Mouse (Mus musculus) heart, postnatal 14 days (tissue): ENCODE results near the gene Ipp. TPM values are rescaled to one million over a fixed set of nuclear protein-coding genes. Genes with fewer than 3 reads are reported as not detected.

Experiments used
- DNase-seq, 2 experiments: peaks; one replicate each; pipeline ENCODE4 v3.0.0; 2021 to 2022
- intact Hi-C: fragments of 180-260 bp; cut with DNase I; formaldehyde crosslinking; loops from one replicate; pipeline ENCODE4 v1.15.1; 2025
- long read RNA-seq, 2 experiments: library from polyadenylated mRNA; stranded (forward); transcript quantifications; one replicate each; pipeline ENCODE4 v2.0.0; 2021
- total RNA-seq, 2 experiments: library from RNA; stranded (reverse); gene quantifications; 2 replicates each; pipeline ENCODE4 v1.2.3; 2021

Ipp gene
- total RNA-seq = 10 to 100 TPM; 14.7 to 15.6 TPM
- long read RNA-seq, experiment 1, partial matches to known transcripts = 3 of 13 reads
- long read RNA-seq, experiment 1, other reads (novel, unspliced or antisense) = 7 of 13 reads
- long read RNA-seq, experiment 2, partial matches to known transcripts = 1 of 8 reads
- long read RNA-seq, experiment 2, other reads (novel, unspliced or antisense) = 3 of 8 reads

DNA sequence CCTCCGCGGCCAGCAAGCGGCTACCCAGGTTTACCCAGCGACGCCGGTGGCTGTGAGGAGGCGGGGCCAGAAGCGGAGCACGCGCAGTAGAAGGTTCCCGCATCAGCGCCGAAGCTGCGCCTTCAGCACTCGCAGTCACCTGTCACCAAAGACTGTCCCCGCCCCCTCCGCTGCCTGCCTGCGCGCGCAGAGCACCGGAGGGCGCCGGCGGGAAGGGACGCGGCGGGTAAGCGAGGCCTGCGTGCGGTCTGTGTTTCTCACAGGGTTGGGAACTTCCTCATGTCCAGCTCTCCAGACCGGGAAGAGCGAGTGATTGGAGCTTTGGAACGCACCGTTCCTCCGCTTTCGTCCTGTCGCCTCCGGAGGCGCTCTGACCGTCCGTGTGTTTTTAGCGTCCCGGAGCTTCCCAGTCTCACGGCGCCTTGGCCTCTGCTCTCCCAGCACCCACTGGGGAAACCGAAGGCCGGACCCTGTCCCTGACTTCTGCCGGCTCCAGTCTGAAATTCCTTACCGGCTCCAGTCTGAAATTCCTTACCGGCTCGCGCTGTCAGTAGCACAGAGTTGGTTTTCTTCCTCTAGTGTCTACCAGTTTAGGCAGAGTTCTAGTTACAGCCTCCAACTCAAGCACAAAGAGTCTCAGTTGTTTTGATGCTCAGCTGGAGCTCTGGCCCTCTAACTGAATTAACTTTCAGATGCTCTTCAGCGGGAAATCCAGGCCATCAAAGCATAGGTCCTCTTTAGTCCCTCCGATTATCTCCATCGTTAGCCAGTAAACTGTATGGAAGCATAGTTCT lies at the start of gene Ipp:
TSS of gene Ipp (plus strand) at position 125 of the 794 bp plus-strand sequence.
- peak; percentile 93 to 95 for DNase-seq
- intact Hi-C loops = loop anchor here (5.0 kb wide), 1 partner anchor 45 kb away; the partner anchor contains the start of gene Mast2

DNA sequence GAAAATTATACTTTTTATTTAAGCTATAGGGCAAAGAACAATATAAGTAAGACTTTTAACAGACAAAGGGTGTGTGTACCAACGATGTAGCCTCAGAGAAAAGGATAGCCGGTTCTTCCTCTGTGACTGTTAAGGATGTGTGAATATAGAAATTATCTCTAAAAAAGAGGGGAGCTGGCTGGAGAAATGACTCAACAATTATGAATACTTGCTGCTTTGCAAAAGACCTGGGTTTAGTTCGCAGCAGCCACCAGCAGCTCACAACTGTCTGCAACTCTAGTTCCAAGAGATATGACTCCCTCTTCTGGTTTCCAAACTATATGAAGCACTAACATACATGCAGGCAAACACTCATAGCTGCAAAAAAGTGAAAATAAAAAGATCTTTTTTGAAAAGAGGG lies 45.4 kb upstream of the Ipp start:
- intact Hi-C loops = loop anchor here (5.0 kb wide), 1 partner anchor 45 kb away; the partner anchor contains the start of gene Ipp
- no peak for DNase-seq

DNA sequence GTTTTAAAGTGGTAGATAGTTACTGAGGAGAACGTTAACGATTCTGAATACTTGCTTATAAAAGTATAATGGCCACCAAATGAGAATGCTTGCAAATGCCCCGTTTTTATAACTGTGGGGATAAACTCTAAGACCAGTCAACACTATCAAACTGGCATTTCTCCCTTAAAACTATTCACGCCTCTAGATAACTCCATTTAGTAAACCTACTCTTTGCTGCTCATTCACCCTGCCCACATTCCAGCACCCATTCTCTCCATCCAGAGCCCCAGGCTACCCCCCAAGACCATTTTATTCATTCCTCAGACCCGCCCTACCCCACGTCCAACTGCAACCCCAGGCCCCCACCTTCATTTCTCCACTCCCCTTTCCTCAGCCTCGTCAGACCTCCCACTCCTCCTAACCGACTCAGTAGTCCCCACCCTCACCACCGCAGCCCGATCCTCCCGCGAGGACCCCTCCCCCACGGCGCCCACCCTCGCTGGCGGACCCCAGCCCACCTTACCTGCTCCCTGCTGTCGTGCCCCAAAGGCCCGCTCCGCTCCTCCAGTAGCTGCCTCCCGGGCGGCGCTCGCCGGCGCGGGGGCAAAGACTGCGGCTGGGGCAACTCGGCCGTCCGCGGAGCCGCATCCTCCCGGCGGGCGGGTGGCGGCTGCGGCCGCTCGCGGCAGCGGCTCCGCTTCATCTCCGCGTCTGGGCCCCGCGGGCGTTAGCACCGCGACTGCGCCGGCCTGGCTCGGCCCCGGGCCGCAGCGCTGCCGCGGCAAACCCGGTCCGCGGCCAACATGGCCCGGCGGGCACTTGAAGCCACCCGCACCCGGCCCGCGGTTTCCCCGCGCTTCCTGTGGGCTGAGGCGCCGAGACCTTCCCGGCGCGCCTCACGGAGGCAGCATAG lies 43.9 kb upstream of the Ipp start:
- intact Hi-C loops = loop anchor here (5.0 kb wide), 1 partner anchor 44 kb away; the partner anchor contains the start of gene Ipp
- peak in 1 of 2 experiments; percentile 50 for DNase-seq

DNA sequence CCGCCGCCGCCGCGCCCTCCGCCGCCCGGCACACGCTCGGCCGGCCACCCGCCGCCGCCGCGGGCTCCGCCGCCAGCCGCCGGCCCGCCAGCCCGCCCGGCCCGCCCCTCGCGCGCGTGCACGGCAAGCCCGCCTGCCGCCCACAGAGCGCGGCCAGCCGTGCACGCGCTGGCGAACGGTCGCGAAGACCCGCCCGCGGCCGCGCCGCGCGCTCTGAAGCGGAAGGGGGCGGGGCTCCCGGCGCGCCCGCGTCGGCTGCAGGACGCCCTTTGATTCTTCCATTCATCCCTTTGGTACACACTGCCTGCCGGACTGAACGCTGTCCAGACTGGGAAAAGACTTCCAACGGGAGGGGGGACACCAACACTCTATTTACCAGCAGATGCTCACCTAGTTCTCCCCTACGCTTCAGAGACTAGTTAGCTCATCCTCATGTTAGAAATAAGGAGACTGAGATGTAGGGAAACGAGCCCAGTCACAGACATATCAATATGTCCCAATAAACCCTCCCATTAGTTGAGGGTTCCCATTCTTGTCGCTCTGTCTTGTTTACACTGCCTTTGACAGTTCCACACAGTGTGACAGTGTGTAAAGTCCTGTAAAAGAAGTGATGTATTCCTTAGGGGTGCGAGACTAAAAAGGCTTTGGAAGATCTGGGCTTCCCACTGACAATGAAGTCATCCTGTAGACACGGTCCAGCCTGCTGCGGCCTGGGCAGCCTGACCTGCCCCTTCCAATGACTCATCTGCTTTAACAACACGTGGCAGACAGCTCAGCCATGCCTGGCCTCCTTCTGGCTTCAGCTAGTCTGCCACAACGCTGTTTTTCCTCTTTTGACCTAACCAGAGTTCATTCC lies 43.0 kb upstream of the Ipp start, which contains the start of gene Mast2:
TSS of gene Mast2 (minus strand) at position 58 of the 856 bp plus-strand sequence.
- DNase-seq = peak; percentile 92 to 93
- intact Hi-C loops = loop anchor here (5.0 kb wide), 1 partner anchor 43 kb away; the partner anchor contains the start of gene Ipp

DNA sequence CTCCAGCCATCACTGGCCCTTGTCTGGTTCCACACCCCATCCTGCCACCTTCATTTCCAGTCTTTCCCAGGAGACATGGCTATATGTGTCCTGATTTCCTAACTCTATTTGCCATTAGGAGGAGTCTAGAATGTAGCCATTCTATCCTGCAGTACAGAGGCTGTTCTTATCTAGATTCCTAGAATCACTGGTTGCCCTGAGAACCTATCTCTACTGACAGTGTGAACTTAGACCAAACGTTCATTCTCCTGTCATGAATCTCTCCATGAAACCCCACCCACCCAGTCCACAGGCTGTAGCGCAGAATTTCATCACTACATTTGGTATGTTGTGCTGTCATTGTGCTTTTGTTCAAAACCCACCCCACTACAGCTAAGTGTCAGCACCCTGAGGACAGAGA lies 26.0 kb upstream of the Ipp start:
- intact Hi-C loops = no loop called here
- no peak for DNase-seq

DNA sequence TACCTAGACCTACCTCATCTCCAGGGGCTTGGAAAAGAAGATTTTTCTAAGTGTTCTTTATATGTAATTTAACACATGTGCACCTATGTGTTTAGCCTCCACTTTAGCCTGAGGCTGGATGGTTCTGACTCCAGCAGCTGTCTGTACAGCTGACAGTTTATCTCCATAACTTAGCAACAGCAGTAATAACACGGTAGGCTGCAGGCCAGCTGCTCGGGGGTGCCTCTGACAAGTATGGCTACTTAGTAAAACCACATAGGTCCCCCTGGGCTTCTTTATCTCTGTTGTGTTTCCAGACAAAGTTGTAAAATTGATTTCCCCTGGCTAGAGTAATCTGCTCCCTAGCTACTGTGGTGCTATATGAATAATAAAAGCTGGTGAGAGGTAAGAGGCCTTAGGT lies 23.9 kb upstream of the Ipp start:
- intact Hi-C loops = no loop called here
- peak; percentile 40 to 58 for DNase-seq

DNA sequence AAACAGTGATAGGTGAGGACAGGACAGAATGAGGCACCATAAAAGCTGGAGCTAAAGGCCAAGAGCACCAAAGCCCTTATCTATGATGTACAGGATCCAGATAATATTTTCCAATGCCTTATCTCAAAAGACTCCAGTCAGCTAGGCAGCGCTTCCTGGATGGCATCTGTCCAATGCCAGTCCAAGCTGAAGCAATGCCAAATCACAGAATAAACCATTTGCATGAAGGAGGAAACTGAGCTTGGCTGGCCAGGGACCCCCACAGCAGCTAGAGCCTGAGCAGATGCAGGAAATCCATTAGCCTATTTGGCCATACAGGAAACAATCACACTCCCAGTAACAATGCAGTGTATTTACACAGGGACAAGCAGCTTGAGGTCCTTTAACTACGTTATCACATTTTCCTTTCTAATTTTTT lies 16.2 kb upstream of the Ipp start:
- DNase-seq = peak; percentile 26 to 41
- intact Hi-C loops = no loop called here

DNA sequence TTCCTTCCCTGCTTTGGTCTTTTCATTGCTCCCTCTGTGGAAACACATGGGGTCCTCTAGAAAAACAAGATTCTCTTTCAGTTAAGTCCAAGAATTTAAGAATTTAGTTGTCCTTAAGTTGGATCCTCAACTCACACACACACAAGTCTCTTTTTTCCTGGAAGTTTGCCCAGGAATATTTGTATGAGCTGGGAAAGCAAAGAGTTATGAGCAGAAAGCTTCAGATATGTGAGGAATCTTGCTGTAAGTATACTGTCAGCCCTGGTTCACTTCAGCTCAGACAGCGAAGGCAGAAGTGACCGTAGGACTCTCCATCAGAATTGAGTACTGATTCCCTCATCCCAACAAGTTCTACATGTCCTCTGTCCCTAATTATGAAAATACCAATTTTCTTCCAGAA lies 15.5 kb upstream of the Ipp start:
- intact Hi-C loops = no loop called here
- no peak for DNase-seq

DNA sequence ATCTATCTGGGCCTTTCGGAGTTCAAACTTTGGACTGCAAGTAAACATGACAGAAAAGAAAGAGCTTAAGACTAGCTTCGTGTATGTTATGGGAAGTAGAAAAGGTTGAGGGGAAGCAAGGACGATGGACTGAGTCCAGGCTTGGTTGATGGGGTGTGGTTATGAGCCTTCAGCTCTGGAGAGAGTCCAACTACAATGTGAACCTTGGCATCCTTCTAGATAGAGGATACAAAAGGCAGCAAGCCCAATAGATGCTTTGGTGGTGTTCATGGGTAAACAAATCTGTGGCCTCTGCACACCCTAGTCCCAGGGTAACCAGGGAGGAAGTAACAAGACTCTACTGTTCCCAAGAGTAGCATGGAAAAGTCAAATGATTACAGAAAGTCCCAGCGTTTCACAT lies 14.9 kb upstream of the Ipp start:
- peak in 1 of 2 experiments; percentile 12 for DNase-seq
- intact Hi-C loops = no loop called here

DNA sequence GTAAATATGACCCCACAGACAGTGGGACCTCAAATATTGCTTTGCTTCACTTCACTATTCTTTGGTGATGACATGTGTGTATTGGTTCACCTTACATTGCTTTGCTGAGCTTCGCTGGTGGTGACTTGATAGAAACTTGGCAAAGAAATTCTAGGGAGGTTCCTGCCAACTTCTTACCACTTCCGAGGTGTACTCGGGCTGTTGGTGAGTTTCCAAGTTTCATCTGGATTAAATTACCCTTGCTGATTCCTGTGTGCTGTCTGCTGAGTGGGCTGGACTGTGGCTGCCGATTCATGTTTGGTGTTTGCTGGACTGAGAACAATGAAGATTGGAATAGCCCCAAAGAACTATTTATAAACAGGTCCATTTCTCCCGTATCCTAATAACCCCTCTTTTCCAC lies 13.7 kb upstream of the Ipp start:
- intact Hi-C loops = no loop called here
- no peak for DNase-seq

DNA sequence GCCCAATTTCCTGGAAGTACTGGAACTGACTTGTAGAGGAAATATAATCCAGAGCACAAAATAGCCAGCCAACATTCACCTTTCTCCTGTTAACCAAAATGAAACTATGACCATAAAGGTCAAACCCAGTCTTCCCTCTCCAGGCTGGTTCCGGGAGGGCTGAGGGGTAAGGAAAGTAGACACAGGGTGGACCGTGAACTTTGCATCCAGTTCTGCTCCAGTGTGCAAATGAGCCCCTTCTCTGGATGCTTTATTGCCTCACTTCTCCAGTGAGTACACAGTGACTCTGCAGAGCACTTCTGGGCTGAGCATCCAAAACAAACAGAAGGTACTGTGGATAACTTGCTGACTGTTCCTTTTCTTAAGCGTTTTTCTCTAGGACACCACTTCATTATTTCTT lies 7.4 kb upstream of the Ipp start:
- intact Hi-C loops = no loop called here
- DNase-seq = no peak

DNA sequence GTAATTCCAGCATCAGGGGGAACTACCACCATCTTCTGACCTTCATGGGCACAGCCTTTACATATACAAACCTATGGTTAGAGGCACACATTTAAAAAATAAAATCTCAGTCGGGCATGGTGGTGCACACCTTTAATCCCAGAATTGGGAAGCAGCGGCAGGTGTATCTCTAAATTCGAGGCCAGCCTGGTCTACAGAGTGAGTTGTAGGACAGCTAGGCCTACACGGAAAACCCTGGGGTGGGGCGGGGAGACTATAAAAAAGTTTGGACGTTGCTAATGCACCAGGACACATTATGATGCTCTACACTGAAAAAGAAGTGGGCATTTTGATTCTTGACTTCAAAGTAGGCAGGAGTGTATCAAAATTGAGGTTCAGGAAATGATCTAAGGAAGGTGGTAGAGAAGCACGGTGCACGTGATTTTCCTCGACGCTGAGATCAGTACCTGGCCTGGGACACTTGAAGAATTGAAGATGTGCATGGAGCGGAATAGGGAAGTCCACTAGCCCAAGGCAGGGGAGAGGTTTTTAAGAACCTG lies 394 bp upstream of the Ipp start:
- intact Hi-C loops = loop anchor here (5.0 kb wide), 1 partner anchor 45 kb away; the partner anchor contains the start of gene Mast2
- no peak for DNase-seq

DNA sequence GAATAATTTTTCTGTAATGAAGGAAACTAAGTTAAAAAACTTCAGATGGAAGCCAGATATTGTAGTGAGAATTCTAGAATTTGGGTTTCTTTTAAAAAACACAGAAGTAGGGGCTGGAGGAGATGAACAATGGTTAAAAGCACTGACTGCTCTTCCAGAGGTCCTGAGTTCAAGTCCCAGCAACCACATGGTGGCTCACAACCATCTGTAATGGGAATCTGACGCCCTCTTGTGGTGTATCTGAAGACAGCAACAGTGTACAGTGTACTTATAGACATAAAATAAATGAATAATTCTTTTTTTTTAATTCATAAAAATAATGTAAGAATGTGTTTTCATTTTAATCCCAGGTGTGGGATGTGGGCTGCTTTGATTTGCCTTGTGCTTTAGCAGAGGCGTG lies 23.8 kb downstream of the Ipp start:
- intact Hi-C loops = no loop called here
- no peak for DNase-seq

DNA sequence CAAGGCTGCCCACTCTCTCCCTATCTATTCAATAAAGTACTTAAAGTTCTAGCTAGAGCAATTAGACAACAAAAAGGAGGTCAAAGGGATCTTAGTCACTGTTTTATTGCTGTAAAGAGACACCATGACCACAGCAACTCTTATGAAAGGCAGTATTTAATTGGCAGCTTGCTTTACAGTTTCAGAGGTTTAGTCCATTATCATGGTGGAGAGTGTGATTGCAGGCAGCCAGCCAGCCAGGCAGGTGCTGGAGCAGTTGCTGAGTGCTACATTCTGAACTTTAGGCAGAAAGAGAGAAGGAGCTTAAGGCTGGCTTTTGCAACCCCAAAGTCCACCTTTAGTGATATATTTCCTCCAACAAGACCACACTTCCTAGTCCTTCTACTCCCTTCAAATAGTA lies 29.0 kb downstream of the Ipp start:
- no peak for DNase-seq
- intact Hi-C loops = no loop called here

DNA sequence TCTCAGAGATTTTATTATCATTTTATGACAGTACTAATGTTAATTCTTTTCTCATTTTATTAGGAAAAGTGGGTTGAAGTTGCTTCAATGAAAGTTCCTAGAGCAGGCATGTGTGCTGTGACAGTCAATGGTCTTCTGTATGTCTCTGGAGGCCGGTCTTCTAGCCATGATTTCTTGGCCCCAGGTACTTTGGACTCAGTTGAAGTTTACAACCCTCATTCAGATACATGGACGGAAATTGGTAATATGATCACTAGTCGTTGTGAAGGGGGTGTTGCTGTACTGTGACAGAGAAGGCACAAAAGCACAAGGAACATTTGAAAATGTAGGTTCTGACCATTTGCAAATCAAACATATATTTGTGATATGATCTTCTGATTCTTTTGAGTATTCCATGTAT lies 30.4 kb downstream of the Ipp start:
- no peak for DNase-seq
- intact Hi-C loops = no loop called here

DNA sequence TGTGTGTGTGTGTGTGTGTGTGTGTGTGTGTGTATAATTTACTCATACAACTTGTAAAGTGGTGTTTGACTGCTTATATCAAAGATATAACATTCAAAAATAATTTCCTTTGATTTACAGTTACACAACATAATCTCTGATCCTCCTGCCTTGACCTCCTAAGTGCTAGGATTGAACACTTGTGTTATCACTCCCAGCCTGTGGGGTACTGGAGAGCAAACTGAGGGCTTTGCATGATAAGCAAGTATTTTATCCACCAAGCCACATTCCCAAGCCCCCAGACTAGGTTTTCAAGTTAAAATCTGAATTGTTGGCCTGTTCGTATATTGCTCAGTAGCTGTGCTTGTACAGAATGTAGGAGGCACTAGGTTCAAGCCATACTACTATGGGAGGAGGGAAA lies 43.1 kb downstream of the Ipp start:
- no peak for DNase-seq
- intact Hi-C loops = no loop called here

DNA sequence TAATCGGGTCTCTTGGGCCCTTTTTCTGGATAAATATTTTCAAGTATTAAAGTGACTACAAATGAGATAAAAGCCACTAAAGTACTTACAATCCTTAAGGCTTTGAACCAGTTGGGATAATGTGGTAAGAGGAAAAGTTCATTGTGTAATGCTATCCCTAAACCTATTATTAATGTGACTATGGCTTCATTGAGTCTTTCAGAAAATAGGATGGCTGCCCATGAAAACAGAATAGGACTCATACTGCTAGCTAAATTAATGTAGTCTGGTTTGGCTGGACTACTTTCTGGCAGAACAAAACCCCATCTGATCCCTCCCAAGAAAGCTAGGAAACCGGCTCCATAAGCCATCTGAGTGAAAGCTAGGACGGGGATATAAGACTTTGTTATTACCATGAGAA lies 45.7 kb downstream of the Ipp start:
- DNase-seq = no peak
- intact Hi-C loops = no loop called here

DNA sequence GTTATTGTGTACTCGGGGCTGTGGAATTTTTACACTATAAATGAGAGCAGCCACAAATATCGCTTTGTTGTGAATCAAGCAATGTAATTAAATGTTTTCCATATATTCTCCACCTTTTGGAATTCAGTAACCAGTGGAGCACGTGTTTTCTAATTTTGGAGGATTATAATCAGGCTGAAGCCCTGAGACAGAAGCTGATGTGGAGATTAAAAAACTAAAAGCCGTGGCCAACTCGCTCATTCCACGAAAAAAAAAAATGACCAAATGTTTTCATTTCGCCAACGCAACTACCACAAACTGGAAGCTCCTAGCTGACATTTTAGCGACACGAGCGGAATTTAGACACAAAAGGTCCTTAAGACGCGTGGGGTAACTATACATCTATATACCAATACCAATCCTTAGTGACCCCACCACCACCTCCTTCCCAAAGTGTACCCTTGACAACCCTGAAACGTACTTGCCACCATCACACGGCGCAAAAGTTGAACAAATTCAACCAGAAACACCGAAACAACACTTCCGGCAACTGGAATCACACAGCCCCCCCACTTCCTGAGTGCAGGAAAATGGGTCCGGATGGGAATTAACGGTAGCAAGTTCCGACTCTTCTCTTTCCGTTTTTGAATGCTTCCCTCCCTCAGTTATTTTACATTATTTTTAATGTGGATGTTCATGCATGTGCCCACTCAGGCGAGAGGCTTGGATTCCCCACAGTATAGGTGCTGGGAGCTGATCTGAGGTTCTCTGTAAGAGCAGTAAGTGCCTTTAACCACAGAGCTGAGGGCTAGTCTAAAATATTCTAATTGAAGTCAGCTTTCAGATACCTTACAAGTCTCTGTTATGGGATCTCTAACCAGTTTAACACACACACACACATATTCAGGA lies 48.3 kb downstream of the Ipp start, which contains the start of gene Tmem69:
TSS of gene Tmem69 (minus strand) at position 524 of the 888 bp plus-strand sequence.
- intact Hi-C loops = loop anchor here (5.0 kb wide), 1 partner anchor 132 kb away; the partner anchor contains the start of gene Prdx1
- DNase-seq = peak; percentile 64 to 85
